Mouse (Mus musculus): ENCODE data around the gene Smco4.
"Not testable (repeated sequence)": the region's sequence is repeated elsewhere in the genome, so short reads cannot be mapped to it uniquely, and the experiment has no call there.

The Smco4 gene

DNA sequence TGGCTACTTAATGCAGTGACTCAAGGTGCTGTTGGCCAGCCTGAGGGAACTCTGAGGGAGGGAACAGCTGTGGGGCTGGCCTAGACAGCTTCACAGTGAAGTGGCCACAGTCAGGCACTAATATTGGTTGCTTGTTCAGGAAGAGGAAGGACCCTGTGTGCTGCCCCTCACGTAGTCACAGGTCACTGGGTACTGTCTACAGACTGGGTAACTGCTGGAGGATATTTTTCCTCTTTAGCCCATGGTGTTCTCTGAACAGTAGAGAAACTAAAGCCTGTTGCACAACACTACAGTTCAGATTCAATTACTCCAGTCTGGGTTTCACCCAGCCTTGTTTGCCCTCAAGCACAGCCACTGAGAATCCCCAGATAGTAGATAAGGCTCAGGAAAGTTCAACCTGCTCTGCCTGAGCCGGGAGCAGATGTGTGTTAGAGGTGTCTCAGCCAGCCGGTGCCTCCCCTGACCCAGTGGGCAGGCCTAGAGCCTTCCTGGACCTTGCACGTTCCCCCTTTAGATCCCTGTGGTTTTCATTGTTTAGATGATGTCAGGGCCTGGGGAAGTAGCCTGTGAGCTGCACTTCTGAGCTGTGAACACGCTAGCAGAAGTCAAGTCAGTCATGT is 48.6 kb downstream of the Smco4 start:
- no peak for DNase-seq (ENCODE audit: low read depth, low spot score)

DNA sequence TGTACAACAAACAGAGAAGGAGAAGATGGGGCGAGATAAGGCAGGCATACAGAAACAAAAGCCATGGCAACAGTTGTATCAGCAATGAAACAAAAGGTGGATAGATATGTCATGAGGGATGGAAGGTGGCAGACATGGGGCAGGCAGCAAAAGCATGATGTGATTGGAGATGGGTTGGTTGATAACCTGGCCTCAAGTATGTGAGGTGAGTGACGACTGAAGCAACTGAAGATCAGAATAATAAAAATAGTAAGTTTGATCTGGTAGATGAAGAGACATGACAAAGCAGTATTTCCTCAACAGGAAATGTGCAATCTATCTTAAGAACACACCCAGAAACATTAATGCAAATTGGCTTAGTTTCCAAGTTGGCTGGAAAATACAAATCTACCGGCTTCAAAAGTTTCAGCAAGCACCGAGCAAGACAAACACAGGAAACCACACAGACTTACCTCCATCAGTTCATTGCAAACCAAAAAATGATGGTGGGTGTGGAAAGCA is 57.3 kb downstream of the Smco4 start:
- no peak for DNase-seq (ENCODE audit: low read depth, low spot score)

DNA sequence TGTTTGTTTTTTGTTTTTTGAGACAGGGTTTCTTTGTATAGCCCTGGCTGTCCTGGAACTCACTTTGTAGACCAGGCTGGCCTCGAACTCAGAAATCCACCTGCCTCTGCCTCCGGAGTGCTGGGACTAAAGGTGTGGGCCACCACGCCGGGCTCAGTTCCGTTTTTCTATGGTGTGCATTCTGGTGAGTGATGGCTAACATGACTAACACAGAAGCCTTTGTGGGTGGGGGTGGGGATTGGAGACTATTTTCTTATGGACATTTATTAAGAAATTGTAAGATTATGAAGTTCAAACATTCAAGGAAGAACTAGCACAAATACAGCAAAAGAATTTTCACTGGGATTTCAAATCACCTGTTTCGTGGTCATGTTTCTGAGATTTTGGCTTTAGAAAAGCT is 57.8 kb downstream of the Smco4 start:
- not testable (repeated sequence) for DNase-seq (ENCODE audit: low read depth, low spot score)

DNA sequence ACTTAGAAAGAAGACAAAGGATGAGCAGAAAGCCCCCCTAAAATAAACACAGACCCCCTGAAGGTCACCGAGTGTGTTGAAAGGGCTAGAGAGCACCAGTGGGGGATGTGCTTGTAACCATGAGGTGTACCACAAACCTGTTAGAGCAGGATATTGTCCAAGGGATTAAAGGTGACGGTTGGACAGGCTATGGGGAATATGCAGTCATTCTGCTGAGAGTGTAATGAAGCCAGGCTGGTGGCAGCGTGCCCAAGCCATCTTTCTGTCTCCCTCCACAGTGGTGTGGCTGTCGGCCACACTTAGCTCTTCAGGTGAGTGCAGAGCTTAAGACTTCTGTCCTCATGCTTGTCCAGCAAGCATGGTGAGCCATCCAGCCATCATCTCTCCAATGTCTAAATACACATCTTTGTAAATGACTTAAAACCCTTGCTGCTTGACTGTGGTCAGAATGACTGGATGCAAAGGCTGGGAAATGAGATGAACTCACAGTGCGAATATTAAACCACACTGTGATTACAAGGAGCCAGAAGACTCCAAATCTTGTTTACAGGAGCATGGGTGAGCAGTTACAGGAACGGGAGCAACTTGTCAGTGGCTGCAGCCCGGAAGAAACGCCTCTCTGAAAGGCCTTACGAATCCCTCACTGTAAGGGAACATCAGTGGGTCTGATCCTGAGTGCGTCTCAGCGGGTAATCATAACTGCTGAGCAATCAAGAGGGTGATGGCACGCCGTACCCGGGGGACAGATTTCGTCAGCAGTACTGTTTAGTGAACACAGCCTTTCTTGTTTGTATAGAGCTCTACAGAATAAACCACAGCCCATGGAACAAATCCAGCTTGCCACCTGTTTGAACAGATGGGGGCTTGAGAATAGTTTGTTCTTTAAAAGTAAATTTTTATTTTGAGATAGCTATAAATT is 59.0 kb downstream of the Smco4 start:
- peak; percentile 20 for DNase-seq (ENCODE audit: low read depth, low spot score)

DNA sequence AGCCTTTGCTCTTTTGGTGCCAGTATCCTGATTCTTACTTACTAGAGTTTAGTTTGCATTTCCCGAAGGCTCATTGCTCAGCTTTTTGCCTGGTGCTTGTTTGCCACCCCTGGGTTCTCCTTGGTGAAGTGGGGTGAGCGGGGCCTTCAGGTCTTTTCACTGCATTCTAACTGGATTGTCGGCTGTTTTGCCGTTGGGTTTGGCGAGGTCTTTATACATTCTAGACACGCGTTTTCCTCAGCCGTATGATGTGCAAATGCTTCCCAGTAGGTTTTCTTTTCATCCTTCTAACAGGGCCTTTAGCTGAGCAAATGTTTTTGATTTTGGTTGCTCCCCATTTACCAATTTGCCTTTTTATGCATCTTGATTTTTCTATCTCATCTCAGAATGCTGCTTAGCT is 60.1 kb downstream of the Smco4 start:
- DNase-seq (ENCODE audit: low read depth, low spot score) = no peak

DNA sequence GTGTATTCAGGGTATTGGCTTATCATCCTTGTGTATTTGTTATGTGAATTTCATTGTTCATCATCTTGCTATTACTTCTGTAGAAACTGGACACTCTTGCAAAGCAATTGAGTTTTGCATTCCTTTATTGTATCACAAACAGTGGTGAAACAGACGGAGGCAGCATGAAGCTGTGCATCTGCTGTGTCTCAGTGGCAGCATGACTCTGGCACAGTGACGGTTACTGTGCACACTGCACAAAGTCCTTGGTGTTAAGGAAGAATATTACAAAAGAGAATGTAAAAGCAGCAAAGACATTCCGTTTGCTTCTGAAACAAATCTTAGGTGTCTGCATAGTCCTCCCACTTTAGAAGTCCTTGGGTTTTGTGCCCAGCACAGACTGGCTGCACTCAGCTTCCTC is 67.2 kb downstream of the Smco4 start:
- no peak for DNase-seq (ENCODE audit: low read depth, low spot score)

DNA sequence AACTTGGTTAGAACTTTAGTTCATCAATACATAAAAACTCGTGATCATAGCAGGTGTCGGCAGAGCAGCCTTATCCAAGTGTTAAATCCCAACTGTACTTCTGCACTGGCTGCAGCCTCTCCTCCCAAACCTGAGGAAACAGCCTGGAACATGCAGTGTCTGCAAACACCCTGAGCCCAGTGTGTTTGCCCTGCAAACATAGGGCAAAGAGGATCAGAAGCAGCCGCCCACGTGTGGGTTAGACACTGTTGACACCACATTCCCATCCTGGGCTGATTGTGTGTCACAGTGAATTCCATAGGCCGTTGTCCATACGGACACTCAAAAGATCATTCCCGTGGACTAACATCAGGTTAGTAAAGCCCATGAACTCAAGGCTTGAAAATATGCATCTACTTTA is 69.1 kb downstream of the Smco4 start:
- DNase-seq (ENCODE audit: low read depth, low spot score) = no peak

DNA sequence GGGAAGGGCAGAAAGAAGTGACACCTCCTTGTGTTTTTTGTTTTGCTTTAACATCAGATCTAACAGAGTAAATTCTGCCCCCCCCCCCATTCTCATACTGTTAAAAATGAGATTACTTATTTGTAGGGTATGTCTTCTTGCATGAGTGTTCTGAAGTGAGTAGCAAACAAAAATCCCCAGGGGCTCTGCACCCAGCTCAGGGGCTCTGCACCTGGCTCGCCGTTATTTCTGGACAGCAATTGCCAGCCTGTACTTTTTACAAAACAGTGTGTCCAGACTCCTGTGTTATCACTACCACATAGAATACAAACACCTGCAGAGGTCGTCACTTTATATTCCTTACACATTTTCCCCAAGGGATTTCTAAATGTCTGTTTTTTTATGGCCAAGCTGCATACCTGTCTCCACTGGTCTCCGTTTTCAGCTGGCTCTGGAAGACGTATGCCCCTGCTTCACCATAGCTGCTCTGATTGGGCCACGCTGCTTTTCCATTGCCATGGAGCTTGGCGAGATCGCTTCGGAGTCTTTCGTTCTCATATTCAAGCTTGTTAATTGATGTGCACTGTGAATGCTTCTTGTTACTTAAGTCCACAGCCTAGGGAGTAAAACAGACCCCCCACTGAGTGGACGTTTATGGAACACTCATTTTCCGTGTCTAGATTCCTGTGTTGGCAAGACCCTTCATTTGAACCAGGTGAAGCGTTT is 81.7 kb downstream of the Smco4 start:
- DNase-seq (ENCODE audit: low read depth, low spot score) = no peak

DNA sequence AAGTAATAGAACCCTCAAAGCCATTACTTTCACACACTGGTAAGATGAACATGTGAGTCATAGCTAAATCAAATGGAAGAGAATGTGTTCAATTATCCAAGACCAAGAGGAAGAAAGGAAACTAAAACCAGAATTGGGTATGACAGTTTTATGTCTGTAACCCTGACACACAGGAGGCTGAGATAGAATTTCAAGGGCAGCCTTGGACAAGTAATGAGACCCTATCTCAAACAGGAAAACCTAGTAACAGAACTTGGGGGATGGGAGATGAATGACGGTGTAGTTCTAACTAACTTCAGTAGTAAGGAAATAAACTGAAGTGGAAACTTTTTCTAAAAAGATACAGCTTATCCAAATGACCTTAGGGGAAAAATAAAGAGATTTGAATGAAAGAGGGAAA is 85.2 kb downstream of the Smco4 start:
- no peak for DNase-seq (ENCODE audit: low read depth, low spot score)

DNA sequence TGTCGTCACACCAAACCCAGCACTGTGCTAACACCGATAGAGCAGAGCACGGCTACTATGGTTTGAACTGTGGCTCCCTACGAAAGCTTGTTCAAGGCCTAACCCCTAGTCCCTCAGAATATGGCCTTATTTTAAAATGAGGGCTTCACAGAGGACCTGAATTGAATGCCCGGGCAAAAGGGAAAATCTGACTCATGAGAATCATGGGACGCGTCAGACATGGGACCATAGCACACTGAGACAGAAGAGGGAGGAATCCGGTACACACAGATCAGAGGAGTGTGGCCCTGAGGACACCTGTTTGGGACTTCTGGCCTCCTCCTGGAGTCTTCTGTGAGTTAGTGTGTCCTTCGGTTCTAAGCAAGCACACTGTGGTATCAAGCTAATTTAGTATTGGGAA is 85.7 kb downstream of the Smco4 start:
- no peak for DNase-seq (ENCODE audit: low read depth, low spot score)

DNA sequence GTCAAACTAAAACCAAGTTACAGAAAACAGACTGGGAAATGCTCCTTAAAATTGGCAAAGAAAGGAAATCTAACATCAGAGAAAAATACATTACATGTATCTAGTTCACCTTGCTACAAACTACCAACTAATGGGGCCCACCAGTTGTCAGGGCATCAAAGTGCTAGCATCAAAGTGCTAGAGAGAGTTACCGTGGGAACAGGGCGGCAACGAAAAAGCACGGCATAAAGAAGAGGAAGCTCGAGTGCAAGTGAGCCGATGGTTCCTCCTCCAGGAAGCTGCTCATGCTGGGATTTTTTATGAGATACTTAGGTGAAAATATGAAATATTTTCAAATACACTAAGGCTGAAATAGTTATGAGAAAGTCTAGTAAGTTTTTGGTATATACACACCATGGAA is 86.9 kb downstream of the Smco4 start:
- no peak for DNase-seq (ENCODE audit: low read depth, low spot score)

DNA sequence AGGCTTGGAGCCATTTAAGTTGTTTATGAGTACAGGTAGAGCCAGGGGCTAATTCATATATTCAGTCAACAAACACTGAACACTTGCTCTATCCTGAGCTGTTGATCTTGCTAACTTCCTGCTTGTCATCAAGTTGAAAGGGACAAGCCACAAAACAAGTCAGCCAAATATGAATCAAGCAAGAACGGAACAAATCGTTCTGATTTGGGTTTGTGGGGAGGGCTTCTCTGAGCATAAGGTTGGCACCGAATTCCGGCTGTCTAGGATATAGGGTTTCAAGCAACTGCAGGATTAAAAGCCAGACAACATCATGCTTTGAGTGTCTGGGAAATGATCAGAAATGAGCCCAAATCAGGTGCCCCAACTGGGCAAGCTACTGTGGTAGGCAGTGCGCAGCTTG is 88.8 kb downstream of the Smco4 start:
- DNase-seq (ENCODE audit: low read depth, low spot score) = no peak

DNA sequence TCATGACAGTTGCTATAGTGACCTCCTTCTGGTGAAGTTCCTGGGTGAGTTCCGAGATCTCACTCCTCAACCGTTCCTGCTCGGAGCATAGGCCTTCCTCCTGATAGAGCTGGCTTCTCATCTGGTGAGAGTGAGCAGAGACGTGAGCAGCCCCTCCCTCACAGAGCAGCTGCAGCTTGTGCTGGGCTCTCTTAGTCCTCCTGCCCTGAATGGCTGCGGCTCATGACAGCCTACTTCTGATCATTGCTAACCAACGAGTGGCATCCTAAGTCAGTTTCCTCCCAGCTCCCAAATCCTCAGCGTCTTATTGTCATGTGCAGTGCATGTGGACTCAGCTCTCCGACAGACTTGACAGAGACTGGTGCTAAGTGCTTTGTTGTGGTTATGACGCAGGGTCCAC is 91.0 kb downstream of the Smco4 start:
- no peak for DNase-seq (ENCODE audit: low read depth, low spot score)

DNA sequence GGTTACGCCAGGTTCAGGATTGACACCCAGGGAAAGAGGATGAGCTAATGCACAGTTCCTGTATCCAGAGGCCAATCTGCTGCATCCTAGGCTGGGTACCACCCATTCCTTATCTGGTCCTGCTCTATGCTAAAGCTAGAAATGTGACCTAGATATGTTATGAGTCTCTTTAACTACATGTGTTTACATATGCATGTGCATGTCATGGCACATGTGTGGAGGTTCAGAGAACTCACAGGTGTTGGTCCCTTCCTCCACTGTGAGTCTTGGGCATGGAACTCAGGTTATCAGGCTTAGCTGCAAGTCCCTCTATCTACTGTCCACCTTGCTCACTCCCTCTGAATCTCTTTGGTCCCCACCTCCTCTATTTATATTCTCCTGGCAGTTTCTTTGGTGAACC is 92.7 kb downstream of the Smco4 start:
- DNase-seq (ENCODE audit: low read depth, low spot score) = no peak

DNA sequence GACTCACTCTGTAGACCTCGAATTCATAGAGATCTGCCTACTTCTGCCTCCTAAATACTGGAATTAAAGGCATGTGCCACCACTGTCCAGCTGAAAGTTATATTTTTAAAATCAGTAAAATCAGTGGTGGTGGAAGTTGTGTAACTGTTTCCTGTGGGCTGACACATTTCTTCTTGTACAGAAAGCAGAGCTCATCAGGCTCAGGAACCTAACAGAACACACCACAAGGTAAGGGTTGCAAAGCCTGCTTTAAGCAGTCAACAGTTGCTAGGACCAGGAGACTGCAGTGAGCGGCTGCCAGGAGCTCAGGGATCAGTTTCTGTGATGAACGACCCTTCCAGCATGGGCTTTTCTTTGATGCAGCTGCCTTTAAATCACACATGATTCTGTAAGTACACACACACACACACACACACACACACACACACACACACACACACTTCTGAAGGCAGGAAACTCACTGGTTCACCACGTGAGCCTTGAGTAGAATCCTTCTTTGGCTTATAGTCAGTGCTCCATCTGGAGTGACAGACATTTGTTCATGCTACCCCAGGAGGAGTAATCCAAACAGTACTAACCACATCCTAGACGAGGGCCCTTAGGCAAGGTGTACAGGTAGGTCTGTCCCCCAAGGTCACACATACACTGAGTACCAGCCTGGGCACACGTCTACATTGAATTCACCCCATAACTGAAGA is 94.1 kb downstream of the Smco4 start:
- DNase-seq (ENCODE audit: low read depth, low spot score) = no peak

DNA sequence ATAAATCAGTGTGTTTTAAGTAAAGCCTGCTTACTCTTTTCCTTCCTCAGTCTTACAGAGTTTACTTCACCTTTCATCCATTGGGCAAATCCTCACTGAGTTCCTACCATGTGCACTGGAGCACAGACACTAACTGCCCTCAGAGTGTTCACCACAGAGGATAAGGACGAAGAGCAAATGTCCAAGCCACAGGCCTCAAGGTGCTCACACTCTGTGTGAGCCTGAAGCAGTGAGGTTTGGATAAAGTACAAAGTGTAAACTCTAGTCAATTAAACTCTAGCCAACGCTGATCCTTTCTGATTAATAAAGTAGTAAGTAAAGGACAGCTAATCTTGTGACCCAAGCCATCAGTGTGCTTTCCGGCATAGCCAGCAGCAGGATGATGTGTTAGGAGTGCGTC is 100.9 kb downstream of the Smco4 start:
- DNase-seq (ENCODE audit: low read depth, low spot score) = no peak
